Mouse (Mus musculus): ENCODE results near the gene Foxj3.

GRCm38 (mm10) chr4:119588037-119588436 lies 51.2 kb downstream of the Foxj3 start:
- TF ChIP-seq CTCF (IDR thresholded peaks at IDR 0.05; ENCODE audit: control insufficient read depth, insufficient read depth, insufficient read length): no peak
- TF ChIP-seq CEBPB (IDR thresholded peaks at IDR 0.05; ENCODE audit: low read depth): no peak
- TF ChIP-seq MYOG (IDR thresholded peaks at IDR 0.05; ENCODE audit: control insufficient read depth, extremely low read depth, insufficient read length): no peak
- no peak for TF ChIP-seq MAX (IDR thresholded peaks at IDR 0.05)
- no peak for TF ChIP-seq MYOD1 (IDR thresholded peaks at IDR 0.05; ENCODE audit: control insufficient read depth, insufficient read length, low read depth)
- TF ChIP-seq USF1 (IDR thresholded peaks at IDR 0.05; ENCODE audit: low read depth): no peak

All from C2C12 (cell line).